Mouse (Mus musculus) kidney, embryonic 14.5 days (tissue): ENCODE data around the gene Olfr952. TPM values are rescaled to one million over a fixed set of nuclear protein-coding genes. Genes with fewer than 3 reads are reported as not detected.

Source experiments
- ATAC-seq: fragments of 200-750 bp; cut with Nextera tagmentation; 2 replicates; pipeline ENCODE4 v1.8.0; 2017; ENCODE audit warnings: moderate number of reproducible peaks, mild to moderate bottlenecking, moderate TSS enrichment, moderate library complexity; ENCODE audit not compliant: low FRiP score, low TSS enrichment
- H3K27ac ChIP-seq: fragments of 300-500 bp; sonication (generic); 2 replicates; pipeline ENCODE4 v1.5.1; 2014; ENCODE audit warnings: low read depth, mild to moderate bottlenecking, low read length, moderate library complexity, mixed read lengths
- H3K27me3 ChIP-seq: fragments of 300-500 bp; sonication (generic); 2 replicates; pipeline ENCODE4 v1.6.1; 2014; ENCODE audit warnings: mild to moderate bottlenecking, low read length; ENCODE audit not compliant: control insufficient read depth, insufficient read depth
- H3K36me3 ChIP-seq: fragments of 300-500 bp; sonication (generic); 2 replicates; pipeline ENCODE4 v1.6.1; 2014; ENCODE audit warnings: low read length, mixed read lengths; ENCODE audit not compliant: control insufficient read depth, insufficient read depth
- H3K4me1 ChIP-seq: fragments of 300-500 bp; sonication (generic); 2 replicates; pipeline ENCODE4 v1.6.1; 2014; ENCODE audit warnings: low read length, mixed read lengths; ENCODE audit not compliant: control insufficient read depth, insufficient read depth
- H3K4me2 ChIP-seq: fragments of 300-500 bp; sonication (generic); replicated peaks from 2 replicates; pipeline ENCODE4 v1.6.1; 2014; ENCODE audit warnings: low read depth, mild to moderate bottlenecking, low read length
- H3K4me3 ChIP-seq: fragments of 300-500 bp; sonication (generic); 2 replicates; pipeline ENCODE4 v1.5.1; 2014; ENCODE audit warnings: mild to moderate bottlenecking, low read length
- H3K9ac ChIP-seq: fragments of 300-500 bp; sonication (generic); 2 replicates; pipeline ENCODE4 v1.6.1; 2014; ENCODE audit warnings: low read depth, mild to moderate bottlenecking, low read length, moderate library complexity
- H3K9me3 ChIP-seq: fragments of 300-500 bp; sonication (generic); 2 replicates; pipeline ENCODE4 v1.6.1; 2016; ENCODE audit warnings: low read length; ENCODE audit not compliant: control insufficient read depth
- WGBS: fragments of 180-500 bp; shearing (Covaris S2); extraction: QIAGEN DNeasy Blood & Tissue Kit; methylation state at CpG from one replicate; pipeline ENCODE4 v1.1.7; 2014; 5-methylcytosine and 5-hydroxymethylcytosine counted together
- polyA plus RNA-seq: library from polyadenylated mRNA; unstranded; fragments of >200 nt; fragmentation: Nextera tagmentation; extraction: Ambion mirVana; gene quantifications from 2 replicates; pipeline ENCODE4 v1.2.1, GENCODE M21; 2014

Olfr952 gene
- not detected in 2 replicates for polyA plus RNA-seq

GRCm38 (mm10) chr9:39427048-39427447 lies at the start of gene Olfr952:
Olfr952 (minus strand) TSS chr9:39427148.
- Histone ChIP-seq H3K27me3 (no peaks in the 10 kb centered on the region), H3K9ac (no peak within 1 kb of the TSS), H3K4me1 (no peaks in the 10 kb centered on the region), H3K4me2 (no peak within 1 kb of the TSS), H3K27ac (no peak within 1 kb of the TSS), H3K36me3 (no peaks in the 10 kb centered on the region), H3K9me3 (no peaks in the 10 kb centered on the region), H3K4me3 (no peak within 1 kb of the TSS)
- no peak for ATAC-seq

GRCm38 (mm10) chr9:39471844-39472243 lies 44.9 kb upstream of the Olfr952 start, which contains the start of gene Olfr955:
Olfr955 (minus strand) TSS chr9:39471944.
- no peaks in the 10 kb centered on the region for H3K36me3 ChIP-seq
- H3K4me2 ChIP-seq: no peak within 1 kb of the TSS
- H3K9ac ChIP-seq: no peak within 1 kb of the TSS
- H3K9me3 ChIP-seq: no peaks in the 10 kb centered on the region
- 52% methylated on average over 1 of the region's 1 CpGs for WGBS
- H3K27ac ChIP-seq: no peak within 1 kb of the TSS
- no peaks in the 10 kb centered on the region for H3K4me1 ChIP-seq
- H3K27me3 ChIP-seq: no peaks in the 10 kb centered on the region
- ATAC-seq: no peak
- H3K4me3 ChIP-seq: no peak within 1 kb of the TSS

DNA sequence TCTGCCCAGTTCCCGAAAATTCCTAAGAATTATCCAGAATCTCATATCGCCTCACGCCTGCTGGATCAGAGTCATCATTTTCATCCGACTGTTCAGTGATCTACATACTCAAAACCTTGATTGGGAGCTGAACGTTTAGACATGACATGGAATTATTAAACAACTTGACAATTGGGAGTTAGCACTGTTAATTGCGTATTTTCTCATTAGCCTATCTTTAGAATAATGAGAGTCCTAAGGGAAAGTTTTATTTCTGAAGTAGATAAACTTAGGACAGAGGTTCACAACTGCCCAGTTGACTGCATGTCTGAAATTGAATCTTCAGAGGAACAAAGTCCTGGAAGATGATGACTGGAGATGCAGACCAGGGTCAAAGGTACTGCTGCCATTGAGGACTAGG lies 29.5 kb upstream of the Olfr952 start, which contains the start of gene Olfr954:
Olfr954 (plus strand) TSS at position 301 of the 400 bp plus-strand sequence.
- no peak within 1 kb of the TSS for H3K27ac ChIP-seq
- H3K4me3 ChIP-seq: no peak within 1 kb of the TSS
- H3K36me3 ChIP-seq: no peaks in the 10 kb centered on the region
- no peaks in the 10 kb centered on the region for H3K9me3 ChIP-seq
- H3K27me3 ChIP-seq: no peaks in the 10 kb centered on the region
- no peaks in the 10 kb centered on the region for H3K4me1 ChIP-seq
- no peak within 1 kb of the TSS for H3K4me2 ChIP-seq
- no peak for ATAC-seq
- H3K9ac ChIP-seq: no peak within 1 kb of the TSS
- 86% methylated on average over 6 of the region's 6 CpGs for WGBS

DNA sequence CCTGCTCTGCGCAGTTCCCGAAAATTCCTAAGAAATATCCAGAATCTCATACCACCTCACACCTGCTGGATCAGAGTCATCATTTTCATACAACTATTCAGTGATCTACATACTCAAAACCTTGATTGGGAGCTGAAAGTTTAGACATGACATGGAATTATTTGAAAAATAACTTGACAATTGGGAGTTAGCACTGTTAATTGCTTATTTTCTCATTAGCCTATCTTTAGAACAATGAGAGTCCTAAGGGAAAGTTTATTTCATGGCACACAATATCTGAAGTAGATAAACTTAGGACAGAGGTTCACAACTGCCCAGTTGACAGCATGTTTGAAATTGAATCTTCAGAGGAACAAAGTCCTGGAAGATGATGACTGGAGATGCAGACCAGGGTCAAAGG lies 39.8 kb downstream of the Olfr952 start, which contains the start of gene Olfr951:
Olfr951 (plus strand) TSS at position 301 of the 400 bp plus-strand sequence.
- Histone ChIP-seq H3K4me3 (no peak within 1 kb of the TSS), H3K9ac (no peak within 1 kb of the TSS), H3K27me3 (no peaks in the 10 kb centered on the region), H3K27ac (no peak within 1 kb of the TSS), H3K9me3 (no peaks in the 10 kb centered on the region), H3K4me1 (no peaks in the 10 kb centered on the region), H3K36me3 (no peaks in the 10 kb centered on the region), H3K4me2 (no peak within 1 kb of the TSS)
- WGBS: 100% methylated on average over 2 of the region's 2 CpGs
- ATAC-seq: no peak

Other genes with a start within 250 kb of the Olfr952 start
- not detected in 2 replicates for gene Olfr944, start 225.2 kb downstream of the Olfr952 start, polyA plus RNA-seq
- gene Olfr1537, start 177.2 kb downstream of the Olfr952 start, polyA plus RNA-seq: not detected in 2 replicates
- gene Olfr945, start 150.3 kb downstream of the Olfr952 start, polyA plus RNA-seq: not detected in 2 replicates
- gene Olfr948, start 101.1 kb downstream of the Olfr952 start, polyA plus RNA-seq: not detected in 2 replicates
- not detected in 2 replicates for gene Olfr951, start 39.7 kb downstream of the Olfr952 start, polyA plus RNA-seq
- gene Olfr954, start 29.6 kb upstream of the Olfr952 start, polyA plus RNA-seq: not detected in 2 replicates
- not detected in 2 replicates for gene Olfr955, start 44.8 kb upstream of the Olfr952 start, polyA plus RNA-seq
- not detected in 2 replicates for gene Olfr44, start 66.8 kb upstream of the Olfr952 start, polyA plus RNA-seq
- gene Olfr957, start 88.7 kb upstream of the Olfr952 start, polyA plus RNA-seq: not detected in 2 replicates
- gene Olfr958, start 126.9 kb upstream of the Olfr952 start, polyA plus RNA-seq: not detected in 2 replicates
- gene Olfr959, start 148.4 kb upstream of the Olfr952 start, polyA plus RNA-seq: not detected in 2 replicates
- 15.0 and 19.9 TPM in 2 replicates for gene AW551984, start 177.3 kb upstream of the Olfr952 start, polyA plus RNA-seq
- gene Olfr148, start 183.5 kb upstream of the Olfr952 start, polyA plus RNA-seq: not detected in 2 replicates
- 0.19 TPM in 1 of 2 replicates, not detected in the other for gene Olfr960, start 194.2 kb upstream of the Olfr952 start, polyA plus RNA-seq
- gene Olfr961, start 217.9 kb upstream of the Olfr952 start, polyA plus RNA-seq: not detected in 2 replicates
- not detected in 2 replicates for gene Olfr963, start 240.1 kb upstream of the Olfr952 start, polyA plus RNA-seq